Mouse (Mus musculus) hindbrain, embryonic 14.5 days (tissue): ENCODE results near the gene Usp10. TPM values are rescaled to one million over a fixed set of nuclear protein-coding genes. Genes with fewer than 3 reads are reported as not detected.

Source experiments
- ATAC-seq: fragments of 200-750 bp; cut with Nextera tagmentation; 2 replicates; pipeline ENCODE4 v1.8.0; 2017; ENCODE audit warnings: moderate number of reproducible peaks, mild to moderate bottlenecking, moderate TSS enrichment, moderate library complexity; ENCODE audit not compliant: low FRiP score
- DNase-seq: peaks from one replicate; pipeline ENCODE4 v3.0.0-alpha.2; 2015; ENCODE audit warnings: low spot score
- H3K27ac ChIP-seq: fragments of 300-500 bp; sonication (generic); 2 replicates; pipeline ENCODE4 v1.5.1; 2014; ENCODE audit warnings: mild to moderate bottlenecking, moderate library complexity
- H3K27me3 ChIP-seq: fragments of 300-500 bp; sonication (generic); 2 replicates; pipeline ENCODE4 v1.6.1; 2014; ENCODE audit warnings: mild to moderate bottlenecking, low read length, mixed read lengths; ENCODE audit not compliant: control insufficient read depth, insufficient read depth
- H3K36me3 ChIP-seq: fragments of 300-500 bp; sonication (generic); replicated peaks from 2 replicates; pipeline ENCODE4 v1.6.1; 2014; ENCODE audit not compliant: control insufficient read depth, insufficient read depth
- H3K4me1 ChIP-seq: fragments of 300-500 bp; sonication (generic); replicated peaks from 2 replicates; pipeline ENCODE4 v1.6.1; 2014; ENCODE audit warnings: antibody characterized with exemption, low read length, mixed read lengths; ENCODE audit not compliant: control insufficient read depth, insufficient read depth
- H3K4me2 ChIP-seq: fragments of 300-500 bp; sonication (generic); replicated peaks from 2 replicates; pipeline ENCODE4 v1.6.1; 2014; ENCODE audit warnings: mild to moderate bottlenecking, moderate library complexity
- H3K4me3 ChIP-seq: fragments of 300-500 bp; sonication (generic); replicated peaks from 2 replicates; pipeline ENCODE4 v1.5.1; 2014; ENCODE audit warnings: mild to moderate bottlenecking, low read length
- H3K9ac ChIP-seq: fragments of 300-500 bp; sonication (generic); 2 replicates; pipeline ENCODE4 v1.6.1; 2014
- H3K9me3 ChIP-seq: fragments of 300-500 bp; sonication (generic); 2 replicates; pipeline ENCODE4 v1.6.1; 2016; ENCODE audit warnings: low read length; ENCODE audit not compliant: control insufficient read depth
- WGBS: fragments of 180-500 bp; shearing (Covaris S2); extraction: QIAGEN DNeasy Blood & Tissue Kit; methylation state at CpG from one replicate; pipeline ENCODE4 v1.1.7; 2014; 5-methylcytosine and 5-hydroxymethylcytosine counted together
- polyA plus RNA-seq: library from polyadenylated mRNA; unstranded; fragments of >200 nt; fragmentation: Nextera tagmentation; extraction: Ambion mirVana; gene quantifications from 2 replicates; pipeline ENCODE4 v1.2.1, GENCODE M21; 2014

Usp10 gene
- polyA plus RNA-seq, 1 experiment from 2014 or later = 103 TPM

GRCm38 (mm10) chr8:120004705-120005381, 94.7 kb downstream of the Usp10 start:
- Histone ChIP-seq H3K4me1 (peaks cover 9% of the 10 kb centered on the region; the same call in 1 of the 2 replicates), H3K27ac (no peak overlapping the region), H3K36me3 (no peaks in the 10 kb centered on the region), H3K9me3 (no peaks in the 10 kb centered on the region), H3K27me3 (no peaks in the 10 kb centered on the region), H3K4me3 (no peak overlapping the region), H3K4me2 (no peak overlapping the region), H3K9ac (no peak overlapping the region)
- no peak for DNase-seq
- no peak for ATAC-seq
- WGBS = 63% methylated on average over 2 of the region's 2 CpGs

GRCm38 (mm10) chr8:120006645-120007160, 96.5 kb downstream of the Usp10 start:
- H3K27ac ChIP-seq = no peak overlapping the region
- ATAC-seq (no peak), DNase-seq (no peak)
- H3K36me3 ChIP-seq = no peaks in the 10 kb centered on the region
- H3K9ac ChIP-seq = no peak overlapping the region
- H3K4me3 ChIP-seq = no peak overlapping the region
- 35% methylated on average over 9 of the region's 9 CpGs for WGBS
- H3K27me3 ChIP-seq = no peaks in the 10 kb centered on the region
- no peaks in the 10 kb centered on the region for H3K9me3 ChIP-seq
- H3K4me1 ChIP-seq = peaks cover 9% of the 10 kb centered on the region; the same call in 1 of the 2 replicates
- no peak overlapping the region for H3K4me2 ChIP-seq

Other genes starting within 250 kb of the Usp10 start
- 5.5 and 6.1 TPM in 2 replicates for gene Wfdc1, start 244.0 kb upstream of the Usp10 start, polyA plus RNA-seq
- gene Atp2c2, start 210.4 kb upstream of the Usp10 start, polyA plus RNA-seq = 0.13 and 0.22 TPM in 2 replicates
- gene Tldc1, start 131.9 kb upstream of the Usp10 start, polyA plus RNA-seq = 6.5 and 7.4 TPM in 2 replicates
- 238 and 309 TPM in 2 replicates for gene Cotl1, start 69.8 kb upstream of the Usp10 start, polyA plus RNA-seq
- gene Klhl36, start 48.1 kb upstream of the Usp10 start, polyA plus RNA-seq = 15.1 and 19.1 TPM in 2 replicates
- not detected in 2 replicates for gene Gm20388, start 481 bp downstream of the Usp10 start, polyA plus RNA-seq
- gene Crispld2, start 82.1 kb downstream of the Usp10 start, polyA plus RNA-seq = 1.4 and 2.0 TPM in 2 replicates
- gene Zdhhc7, start 191.1 kb downstream of the Usp10 start, polyA plus RNA-seq = 25.5 and 26.4 TPM in 2 replicates
- 40.1 and 42.3 TPM in 2 replicates for gene 6430548M08Rik, start 203.8 kb downstream of the Usp10 start, polyA plus RNA-seq